Mouse (Mus musculus) kidney, adult 2 months (tissue): ENCODE results near the gene Cacna1s.

Source experiments
- CTCF ChIP-seq: fragments of 200-500 bp; conservative IDR thresholded peaks from 2 replicates; pipeline ENCODE4 v1.5.1; 2011; ENCODE audit warnings: low read depth, mild to moderate bottlenecking, control low read depth, low read length, moderate library complexity, mixed read lengths; ENCODE audit not compliant: insufficient read depth, insufficient read length
- POLR2A ChIP-seq: fragments of 200-500 bp; IDR thresholded peaks from one replicate; pipeline ENCODE4 v1.6.1; 2011; ENCODE audit warnings: low read depth, low read length, control low read depth

- TF ChIP-seq POLR2A: no peak
- TF ChIP-seq CTCF: no peak
These were observed 52.2 kb downstream of the Cacna1s start for GRCm38 (mm10) chr1:136104741-136105140.
